Mouse (Mus musculus) bone marrow, adult 2 months (tissue): ENCODE data around the gene Eif1.
A peak's percentile ranks its signal among the peaks of the same experiment; 100 is the strongest.

ENCODE experiments used
- CTCF ChIP-seq: fragments of 200-500 bp; IDR thresholded peaks from 2 replicates; pipeline ENCODE4 v1.5.1; 2011; ENCODE audit warnings: low read length, control low read depth; ENCODE audit not compliant: control insufficient read depth, insufficient read depth
- POLR2A ChIP-seq: fragments of 200-500 bp; IDR thresholded peaks from 2 replicates; pipeline ENCODE4 v1.6.1; 2011; ENCODE audit warnings: low read depth, mild to moderate bottlenecking, control low read depth, low read length, borderline replicate concordance; ENCODE audit not compliant: control insufficient read depth

- no peak for TF ChIP-seq POLR2A
- peak; percentile 39; the same call in 1 of the 2 replicates for TF ChIP-seq CTCF
Observed at GRCm38 (mm10) chr11:100281596-100282544, 37.8 kb upstream of the Eif1 start.
